Mouse (Mus musculus): ENCODE data around the gene Prima1.

GRCm38 (mm10) chr12:103211078-103211477 is 30.9 kb downstream of the Prima1 start:
- no peak for TF ChIP-seq CTCF (IDR thresholded peaks at IDR 0.05; ENCODE audit: extremely low read depth, insufficient read length, insufficient replicate concordance, low read depth, low read length)
- TF ChIP-seq POLR2A (IDR thresholded peaks at IDR 0.05; ENCODE audit: low read depth, low read length), result no peak
